Mouse (Mus musculus) hindbrain, embryonic 12.5 days (tissue): ENCODE measurements at regions not wholly inside any gene's neighbourhood (a gene's known extent, or its start where the extent isn't known, plus 50 kb on each side); places are given as distances from the start of the nearest gene placed in this dataset.
A peak's percentile ranks its signal among the peaks of the same experiment; 100 is the strongest.

Experiments
- ATAC-seq: fragments of 200-750 bp; cut with Nextera tagmentation; 2 replicates; pipeline ENCODE4 v1.8.0; 2017; ENCODE audit warnings: moderate TSS enrichment; ENCODE audit not compliant: low FRiP score
- H3K27ac ChIP-seq: fragments of 300-500 bp; sonication (generic); 2 replicates; pipeline ENCODE4 v1.5.1; 2016; ENCODE audit warnings: mild to moderate bottlenecking
- H3K27me3 ChIP-seq: fragments of 300-500 bp; sonication (generic); 2 replicates; pipeline ENCODE4 v1.6.1; 2016; ENCODE audit warnings: mild to moderate bottlenecking
- H3K36me3 ChIP-seq: fragments of 300-500 bp; sonication (generic); 2 replicates; pipeline ENCODE4 v1.6.1; 2016; ENCODE audit warnings: mild to moderate bottlenecking
- H3K4me1 ChIP-seq: fragments of 300-500 bp; sonication (generic); 2 replicates; pipeline ENCODE4 v1.6.1; 2016
- H3K4me2 ChIP-seq: fragments of 300-500 bp; sonication (generic); replicated peaks from 2 replicates; pipeline ENCODE4 v1.6.1; 2016; ENCODE audit warnings: mild to moderate bottlenecking
- H3K4me3 ChIP-seq: fragments of 300-500 bp; sonication (generic); 2 replicates; pipeline ENCODE4 v1.5.1; 2016; ENCODE audit warnings: mild to moderate bottlenecking
- H3K9ac ChIP-seq: fragments of 300-500 bp; sonication (generic); 2 replicates; pipeline ENCODE4 v1.6.1; 2016; ENCODE audit warnings: mild to moderate bottlenecking, moderate library complexity
- H3K9me3 ChIP-seq: fragments of 300-500 bp; sonication (generic); replicated peaks from 2 replicates; pipeline ENCODE4 v1.6.1; 2016; ENCODE audit warnings: mild to moderate bottlenecking
- WGBS: fragments of 180-500 bp; shearing (Covaris S2); methylation state at CpG from one replicate; pipeline ENCODE4 v1.1.7; 2016; 5-methylcytosine and 5-hydroxymethylcytosine counted together

DNA sequence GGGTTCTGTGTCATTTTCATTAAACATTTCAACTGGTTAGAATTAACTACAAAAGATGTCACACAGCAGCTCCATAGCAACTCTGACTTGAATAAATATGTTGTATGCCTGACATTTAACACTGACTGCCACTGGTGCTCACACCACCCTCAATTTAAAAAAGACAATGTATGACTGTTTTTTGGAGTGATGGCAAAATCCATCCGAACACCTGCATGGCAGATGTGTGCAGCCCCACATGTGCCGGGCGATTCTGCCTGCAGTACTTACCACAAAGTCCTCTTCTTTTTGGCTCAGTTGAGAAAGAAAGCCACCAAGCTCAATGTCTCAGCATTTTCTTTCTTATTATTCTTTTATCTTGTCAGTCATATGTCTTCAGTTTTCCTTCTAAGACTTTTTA is 199.4 kb downstream of the 4930544G11Rik start:
- Histone ChIP-seq H3K4me3 (no peak overlapping the region), H3K36me3 (no peaks in the 10 kb centered on the region), H3K4me2 (no peak overlapping the region), H3K4me1 (no peaks in the 10 kb centered on the region), H3K27ac (no peak overlapping the region), H3K9me3 (no peaks in the 10 kb centered on the region), H3K27me3 (no peaks in the 10 kb centered on the region), H3K9ac (no peak overlapping the region)
- no peak for ATAC-seq
- 70% methylated on average over 3 of the region's 3 CpGs for WGBS

DNA sequence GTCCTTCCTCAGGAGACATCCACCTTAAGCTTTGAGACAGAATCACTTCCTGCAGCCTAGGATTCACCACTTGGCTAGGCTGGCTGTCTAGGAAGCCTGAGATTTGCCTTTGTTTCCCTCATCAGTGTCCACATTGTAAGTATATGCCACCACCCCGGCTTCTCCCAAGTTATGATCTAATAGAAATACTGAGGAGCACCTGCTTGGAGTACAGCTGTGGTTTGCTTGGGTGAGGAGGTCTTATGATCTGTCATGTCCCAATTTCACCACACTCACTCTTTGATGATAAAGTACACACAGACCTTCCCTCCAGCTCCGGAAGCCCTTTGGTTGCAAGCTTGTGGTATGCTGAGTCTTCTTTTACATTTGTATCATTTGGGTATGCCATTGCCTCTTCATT is 202.4 kb downstream of the 4930544G11Rik start:
- Histone ChIP-seq H3K27ac (no peak overlapping the region), H3K36me3 (no peaks in the 10 kb centered on the region), H3K4me2 (no peak overlapping the region), H3K4me1 (no peaks in the 10 kb centered on the region), H3K4me3 (no peak overlapping the region), H3K9me3 (no peaks in the 10 kb centered on the region), H3K27me3 (no peaks in the 10 kb centered on the region), H3K9ac (no peak overlapping the region)
- WGBS, result 90% methylated on average over 2 of the region's 2 CpGs
- no peak for ATAC-seq

DNA sequence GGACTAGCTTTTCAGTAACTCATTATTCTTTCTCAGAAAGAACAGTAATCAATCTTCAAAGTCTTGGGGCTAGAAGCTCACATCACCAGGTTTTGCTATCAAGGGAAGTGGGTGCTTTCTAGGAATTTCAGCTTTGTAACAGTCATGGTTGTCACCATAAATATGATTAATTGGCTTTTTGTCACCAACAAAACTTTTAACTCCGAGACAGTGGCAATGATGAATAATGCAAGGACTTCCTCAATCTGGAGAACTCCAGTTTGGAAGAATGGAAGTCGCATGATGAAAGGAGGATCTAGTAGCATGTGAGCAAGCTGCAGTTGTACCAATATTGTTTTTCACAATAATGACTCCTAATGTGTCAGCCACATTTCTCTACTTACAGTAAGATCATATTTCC is 208.4 kb downstream of the 4930544G11Rik start:
- Histone ChIP-seq H3K4me1 (no peaks in the 10 kb centered on the region), H3K4me2 (no peak overlapping the region), H3K9ac (no peak overlapping the region), H3K36me3 (no peaks in the 10 kb centered on the region), H3K4me3 (no peak overlapping the region), H3K9me3 (no peaks in the 10 kb centered on the region), H3K27ac (no peak overlapping the region), H3K27me3 (no peaks in the 10 kb centered on the region)
- no peak for ATAC-seq
- WGBS, result 29% methylated on average over 2 of the region's 2 CpGs

DNA sequence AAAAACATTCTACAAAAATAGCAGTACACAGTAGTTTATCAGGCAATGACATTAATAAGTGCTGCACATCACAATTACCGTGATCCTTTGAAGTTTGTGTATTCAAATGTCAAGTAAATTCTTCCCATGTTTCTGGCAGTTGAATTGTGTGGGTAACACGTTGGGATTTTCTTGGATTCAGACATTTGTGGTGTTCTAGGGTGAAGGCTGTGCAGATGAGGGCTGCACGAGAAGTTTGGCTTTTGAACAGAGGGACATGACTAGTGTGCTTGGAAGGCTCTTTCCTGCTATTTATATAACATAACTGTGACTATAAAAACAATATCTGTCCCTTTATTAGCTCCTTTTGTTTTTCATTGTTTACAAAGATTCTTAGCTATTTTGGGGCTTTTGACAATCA is 216.5 kb downstream of the 4930544G11Rik start:
- Histone ChIP-seq H3K9ac (no peak overlapping the region), H3K4me3 (no peak overlapping the region), H3K4me2 (no peak overlapping the region), H3K36me3 (no peaks in the 10 kb centered on the region), H3K27ac (no peak overlapping the region), H3K9me3 (no peaks in the 10 kb centered on the region), H3K27me3 (no peaks in the 10 kb centered on the region), H3K4me1 (no peaks in the 10 kb centered on the region)
- WGBS, result 74% methylated on average over 3 of the region's 3 CpGs
- no peak for ATAC-seq

DNA sequence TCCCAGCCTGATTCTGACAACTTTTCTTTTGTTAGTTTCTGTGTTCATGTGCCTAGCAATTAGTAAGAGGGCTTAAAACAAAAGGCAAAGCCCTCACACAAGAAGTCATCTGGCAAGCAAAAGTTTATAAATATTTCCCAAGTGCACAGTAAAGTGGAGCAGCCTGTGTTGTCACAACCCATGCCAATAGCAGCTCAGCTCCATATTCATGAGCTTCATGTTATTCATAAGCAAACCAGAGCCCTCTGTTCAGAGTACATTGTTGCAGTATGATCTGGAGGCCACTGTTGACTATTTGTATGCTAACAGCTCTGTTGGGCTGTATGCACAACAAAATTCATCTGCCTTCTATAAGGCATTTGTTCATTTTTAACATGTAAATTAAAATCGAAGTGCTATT is 245.6 kb downstream of the 4930544G11Rik start:
- 86% methylated on average over 1 of the region's 1 CpGs for WGBS

DNA sequence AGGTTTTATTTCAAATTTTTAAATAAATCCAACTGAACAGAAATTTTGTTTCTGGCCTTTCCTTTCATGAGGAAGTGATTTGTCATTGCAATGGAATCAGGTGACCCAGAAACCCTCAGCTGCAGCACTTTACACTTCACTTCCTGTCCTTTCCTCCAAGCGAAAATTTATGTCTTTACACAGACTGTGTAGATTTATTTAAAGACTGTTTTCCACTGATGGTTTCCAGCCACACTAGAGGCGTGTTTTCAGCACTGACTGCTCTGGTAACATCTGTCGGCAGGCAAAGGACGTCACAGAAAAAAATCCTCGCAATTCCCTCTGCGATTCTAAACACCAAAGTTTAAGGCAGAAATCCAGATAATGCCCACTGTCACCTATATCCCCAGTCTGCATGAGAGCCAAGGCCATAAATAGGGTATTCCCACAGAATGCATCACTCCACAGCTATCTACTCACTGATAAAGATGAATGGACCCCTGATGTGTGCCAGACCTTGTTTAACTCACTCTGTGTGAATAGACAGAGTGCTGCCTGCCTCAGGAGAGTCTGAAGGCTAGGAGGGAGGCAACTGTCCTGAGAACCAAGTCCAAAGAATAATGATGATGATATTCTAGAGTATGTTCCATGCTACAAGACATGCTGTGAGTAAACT is 247.9 kb downstream of the 4930544G11Rik start:
- WGBS, result 69% methylated on average over 6 of the region's 6 CpGs
- Histone ChIP-seq H3K9me3 (no peaks in the 10 kb centered on the region), H3K27me3 (no peaks in the 10 kb centered on the region), H3K9ac (no peak overlapping the region), H3K36me3 (no peaks in the 10 kb centered on the region), H3K4me3 (no peak overlapping the region), H3K4me2 (no peak overlapping the region), H3K4me1 (peaks cover 4% of the 10 kb centered on the region; the same call in 1 of the 2 replicates), H3K27ac (no peak overlapping the region)
- no peak for ATAC-seq

More for the DNA sequence above, 245.6 kb downstream of the 4930544G11Rik start:
- Histone ChIP-seq H3K9me3 (no peaks in the 10 kb centered on the region), H3K27ac (no peak overlapping the region), H3K9ac (no peak overlapping the region), H3K4me2 (no peak overlapping the region), H3K36me3 (no peaks in the 10 kb centered on the region), H3K4me1 (peaks cover 4% of the 10 kb centered on the region; the same call in 1 of the 2 replicates), H3K4me3 (no peak overlapping the region), H3K27me3 (no peaks in the 10 kb centered on the region)
- ATAC-seq, result no peak

DNA sequence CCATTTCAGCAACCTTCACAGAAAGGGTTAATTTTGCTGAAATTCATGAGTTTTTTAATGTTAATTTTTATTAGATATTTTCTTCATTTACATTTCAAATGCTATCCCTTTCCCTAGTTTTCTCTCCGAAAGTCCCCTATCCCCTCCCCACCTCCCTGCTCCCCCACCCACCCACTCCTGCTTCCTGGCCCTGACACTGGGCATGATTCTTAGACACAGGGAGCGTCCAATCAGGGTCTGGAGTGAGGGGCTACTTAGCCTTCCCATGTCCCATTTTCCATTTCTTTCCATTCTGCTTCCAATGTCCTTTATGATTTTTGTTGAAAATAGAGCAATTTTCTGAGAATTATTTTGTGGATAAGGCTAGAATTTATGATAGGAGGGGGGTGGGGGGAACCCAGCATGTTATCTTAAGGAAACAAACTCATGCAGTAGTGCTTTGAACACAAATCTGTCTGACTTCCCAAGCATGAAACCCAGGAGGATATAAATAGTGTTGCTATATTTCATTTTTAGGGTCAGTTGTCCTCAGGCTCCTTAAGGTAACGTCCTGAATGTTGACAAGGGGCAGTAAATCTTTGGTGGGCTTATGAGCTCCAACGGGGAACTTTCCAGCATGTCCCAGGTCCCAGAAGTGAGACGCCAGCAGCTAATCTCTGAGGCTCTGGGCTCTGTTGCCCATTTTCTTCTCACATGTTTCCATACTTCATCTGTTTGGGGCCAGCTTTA is 254.0 kb downstream of the 4930544G11Rik start:
- no peak overlapping the region for H3K9ac ChIP-seq
- H3K9me3 ChIP-seq, result no peaks in the 10 kb centered on the region
- no peak overlapping the region for H3K4me3 ChIP-seq
- no peak for ATAC-seq
- no peaks in the 10 kb centered on the region for H3K36me3 ChIP-seq
- no peaks in the 10 kb centered on the region for H3K4me1 ChIP-seq
- no peak overlapping the region for H3K27ac ChIP-seq
- no peak overlapping the region for H3K4me2 ChIP-seq
- H3K27me3 ChIP-seq, result no peaks in the 10 kb centered on the region
- WGBS, result 81% methylated on average over 5 of the region's 5 CpGs

DNA sequence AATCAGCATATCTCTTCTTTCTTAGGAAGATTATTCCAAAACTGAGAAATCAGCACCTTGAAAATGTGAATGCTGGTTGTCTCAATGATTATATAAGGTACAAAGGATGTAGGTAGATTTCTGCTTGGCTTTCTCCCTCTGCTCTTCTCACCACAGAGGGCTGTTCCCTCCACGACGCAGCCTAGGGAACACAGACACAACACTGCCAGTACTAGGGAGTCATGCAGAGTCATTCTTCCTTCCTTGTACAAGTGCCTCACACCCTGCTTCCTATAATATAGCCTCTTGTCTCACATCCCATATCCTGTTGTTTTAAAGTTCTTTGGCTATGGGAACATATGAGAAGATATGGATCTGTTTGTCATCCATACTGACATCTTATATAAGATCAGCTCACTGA is 265.1 kb downstream of the 4930544G11Rik start:
- no peak overlapping the region for H3K4me2 ChIP-seq
- H3K4me1 ChIP-seq, result no peaks in the 10 kb centered on the region
- H3K9ac ChIP-seq, result no peak overlapping the region
- H3K27me3 ChIP-seq, result no peaks in the 10 kb centered on the region
- H3K36me3 ChIP-seq, result no peaks in the 10 kb centered on the region
- H3K27ac ChIP-seq, result no peak overlapping the region
- WGBS, result 25% methylated on average over 2 of the region's 2 CpGs
- no peak overlapping the region for H3K4me3 ChIP-seq
- ATAC-seq, result no peak; the same call in 1 of the 2 replicates
- no peaks in the 10 kb centered on the region for H3K9me3 ChIP-seq

DNA sequence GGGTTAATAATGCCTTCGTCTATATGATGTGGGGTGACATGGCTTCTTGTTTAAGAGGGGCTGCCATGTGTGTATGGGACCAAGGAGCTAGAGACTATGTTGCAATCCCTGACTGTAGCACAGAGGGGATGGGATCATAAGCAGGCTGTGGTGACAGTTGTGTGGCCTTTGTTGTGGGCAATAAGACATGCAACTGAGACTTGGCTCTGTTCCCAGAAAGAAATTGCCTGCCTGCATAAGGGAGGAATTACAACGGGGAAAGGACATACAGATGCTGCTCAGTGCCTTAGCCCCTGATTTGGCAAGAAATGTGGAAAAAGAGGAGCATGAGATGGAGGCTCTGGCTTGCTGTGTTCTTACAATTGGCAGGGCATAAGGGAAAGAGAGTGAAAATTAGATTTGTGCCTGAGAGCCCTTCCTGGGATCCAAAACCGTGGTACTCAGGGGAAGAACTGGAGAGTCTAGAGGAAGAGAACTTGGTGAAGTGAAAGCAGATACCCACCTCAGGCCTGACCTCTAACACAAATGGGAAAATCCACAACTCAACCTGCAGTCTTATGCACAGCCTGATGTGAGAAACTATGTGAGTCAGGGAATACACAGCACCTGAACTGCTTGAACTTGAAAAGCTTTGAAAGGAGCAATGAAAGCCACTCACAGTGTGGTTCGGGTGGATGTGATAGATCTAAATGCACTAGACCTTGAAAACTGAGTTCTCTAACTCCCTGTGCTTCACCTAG is 271.9 kb downstream of the 4930544G11Rik start:
- peaks cover 3% of the 10 kb centered on the region; the same call in 1 of the 2 replicates for H3K4me1 ChIP-seq
- H3K36me3 ChIP-seq, result no peaks in the 10 kb centered on the region
- no peaks in the 10 kb centered on the region for H3K27me3 ChIP-seq
- H3K4me2 ChIP-seq, result no peak overlapping the region
- H3K27ac ChIP-seq, result no peak overlapping the region
- peak; percentile 80 for ATAC-seq
- H3K9ac ChIP-seq, result no peak overlapping the region
- H3K4me3 ChIP-seq, result no peak overlapping the region
- WGBS, result 62% methylated on average over 4 of the region's 4 CpGs
- H3K9me3 ChIP-seq, result no peaks in the 10 kb centered on the region

DNA sequence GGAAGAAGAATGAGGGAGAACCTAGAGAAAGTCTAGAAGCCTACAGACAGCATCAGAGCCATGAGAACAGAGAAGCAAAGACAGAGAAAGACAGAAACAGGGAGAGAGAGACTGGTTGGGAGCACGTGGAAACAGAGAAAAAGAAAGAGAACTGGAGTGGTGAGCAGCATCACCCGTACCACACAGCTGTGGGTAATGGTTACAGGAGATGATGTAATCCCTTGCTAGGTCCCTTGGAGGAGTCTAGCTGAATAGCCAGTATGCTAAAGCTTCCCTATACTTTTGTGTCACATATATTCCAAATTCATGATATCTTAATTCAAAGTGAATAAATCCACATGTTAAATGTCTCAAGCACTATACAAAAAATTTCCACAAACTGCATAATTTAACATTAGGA is 284.0 kb downstream of the 4930544G11Rik start:
- Histone ChIP-seq H3K27ac (no peak overlapping the region), H3K9me3 (no peaks in the 10 kb centered on the region), H3K27me3 (no peaks in the 10 kb centered on the region), H3K4me1 (no peaks in the 10 kb centered on the region), H3K36me3 (no peaks in the 10 kb centered on the region), H3K4me3 (no peak overlapping the region), H3K4me2 (no peak overlapping the region), H3K9ac (no peak overlapping the region)
- no peak for ATAC-seq
- 71% methylated on average over 2 of the region's 2 CpGs for WGBS

DNA sequence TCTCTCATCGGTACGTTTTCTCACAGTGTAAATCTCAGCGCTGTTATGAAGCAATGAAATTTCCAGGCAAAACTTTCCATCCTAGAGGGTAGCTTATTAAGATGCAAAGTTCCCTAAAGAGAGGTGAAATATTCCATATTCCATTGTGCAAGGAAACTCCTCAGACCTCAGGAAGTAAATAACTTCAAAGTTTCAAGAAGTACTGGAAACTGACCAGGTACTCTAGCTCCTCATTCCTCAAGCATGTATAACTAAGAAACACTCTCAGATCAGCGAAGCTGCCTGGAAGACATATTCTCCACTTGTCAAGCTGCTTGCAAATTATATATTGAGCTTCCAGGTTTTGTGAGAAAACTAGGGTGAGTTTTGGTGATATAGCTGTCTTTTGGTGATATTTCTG is 279.8 kb upstream of the Mad2l1 start:
- WGBS, result 91% methylated on average over 4 of the region's 4 CpGs
- H3K9me3 ChIP-seq, result no peaks in the 10 kb centered on the region
- no peak for ATAC-seq
- H3K27me3 ChIP-seq, result no peaks in the 10 kb centered on the region
- no peak overlapping the region for H3K4me3 ChIP-seq
- H3K9ac ChIP-seq, result no peak overlapping the region
- H3K27ac ChIP-seq, result no peak overlapping the region
- H3K36me3 ChIP-seq, result no peaks in the 10 kb centered on the region
- no peak overlapping the region for H3K4me2 ChIP-seq
- H3K4me1 ChIP-seq, result no peaks in the 10 kb centered on the region

DNA sequence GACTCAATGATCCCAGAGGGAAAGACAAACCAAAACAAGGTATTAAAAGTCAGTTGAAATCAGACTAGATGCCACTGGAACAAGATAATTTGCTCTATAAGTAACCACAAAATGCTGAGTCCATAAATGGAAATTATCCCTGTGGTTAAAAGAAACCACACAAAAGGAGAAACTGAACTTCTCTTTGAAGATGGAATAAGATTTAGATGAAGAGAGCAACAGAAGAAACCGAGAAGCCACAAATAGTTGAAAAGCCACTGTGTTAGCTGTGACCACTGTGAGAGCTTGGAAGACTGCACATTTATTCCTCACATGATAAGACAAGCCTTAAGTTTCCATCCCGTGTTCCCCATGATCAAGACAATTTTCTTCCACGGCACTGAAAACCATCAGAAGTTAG is 271.8 kb upstream of the Mad2l1 start:
- no peak for ATAC-seq
- Histone ChIP-seq H3K4me3 (no peak overlapping the region), H3K27me3 (no peaks in the 10 kb centered on the region), H3K9ac (no peak overlapping the region), H3K27ac (no peak overlapping the region), H3K4me1 (no peaks in the 10 kb centered on the region), H3K36me3 (no peaks in the 10 kb centered on the region), H3K4me2 (no peak overlapping the region), H3K9me3 (no peaks in the 10 kb centered on the region)
- 89% methylated on average over 3 of the region's 3 CpGs for WGBS
